In the genomic region with DNA sequence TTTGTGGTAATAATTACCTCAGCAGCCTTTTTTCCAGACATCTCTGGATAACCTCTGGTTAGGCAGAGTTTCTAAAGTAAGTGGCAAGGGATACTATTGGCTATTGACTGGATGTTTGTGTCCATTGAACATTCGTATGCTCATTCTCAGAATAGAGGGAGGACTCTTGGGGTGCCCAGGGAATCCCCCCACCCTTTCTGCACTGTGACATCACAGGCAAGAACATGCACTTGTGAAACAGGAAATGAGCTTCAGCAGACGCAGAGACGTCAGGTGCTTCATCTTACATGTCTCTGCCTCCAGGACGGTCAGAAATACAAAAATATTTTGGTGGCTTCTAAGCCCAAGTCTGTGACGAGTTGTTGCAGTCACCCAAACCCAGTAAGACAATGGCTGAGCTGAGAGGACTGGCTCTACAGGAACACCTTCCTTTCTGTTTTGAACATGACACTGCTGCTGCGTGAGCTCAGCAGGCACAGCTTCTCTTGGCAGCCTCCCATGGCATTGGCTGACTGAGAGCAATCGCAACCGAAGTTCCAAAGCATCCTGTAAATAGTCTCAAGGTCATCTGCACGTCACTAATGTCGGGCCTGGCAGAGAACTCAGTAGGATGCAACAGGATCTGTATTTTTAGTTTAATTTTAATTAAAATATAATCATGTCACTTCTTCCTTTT, we compare ENCODE assay signal across 11 mouse cellular contexts.
DNase-seq lines count a peak whose midpoint lies in the region; TF ChIP-seq lines count a peak whose summit lies in the region.
"Had no signal": no experiment of that assay in that cellular context is flagged by ENCODE, and none has a peak within 500 bp of the region (broad histone marks: within the 10 kb centered on the region; RNA-seq: fewer than 3 reads in every experiment).

No protein-coding gene starts in this region.

- H3K4me1 ChIP-seq in heart, adult 2 months (ENCODE audit: control insufficient read depth, insufficient read depth, low read length), result no peaks in the 10 kb centered on the region
- peaks cover 4% of the 10 kb centered on the region; the same call in 1 of the 2 replicates for H3K4me1 ChIP-seq in heart, embryonic 10.5 days
- H3K4me1 ChIP-seq: embryonic facial prominence, embryonic 10.5 days; limb, embryonic 13.5 days had no signal

- no peak for TF ChIP-seq POLR2A in heart, adult 2 months (IDR thresholded peaks at IDR 0.05; ENCODE audit: insufficient read depth, low read depth, low read length)

- no peaks in the 10 kb centered on the region for H3K9me3 ChIP-seq in heart, embryonic 10.5 days
- H3K9me3 ChIP-seq: embryonic facial prominence, embryonic 10.5 days; limb, embryonic 13.5 days had no signal

- 22% methylated on average over 10 of the region's 10 CpGs for WGBS in heart, adult 2 months
- 65% methylated on average over 10 of the region's 10 CpGs for WGBS in heart, embryonic 10.5 days

- no peaks in the 10 kb centered on the region for H3K27me3 ChIP-seq in heart, adult 2 months (ENCODE audit: control insufficient read depth, insufficient read depth, low read length)
- H3K27me3 ChIP-seq in heart, embryonic 10.5 days (ENCODE audit: insufficient read depth, poor library complexity, severe bottlenecking), result no peaks in the 10 kb centered on the region
- H3K27me3 ChIP-seq: limb, embryonic 13.5 days had no signal

- no peak for TF ChIP-seq CTCF in heart, adult 2 months (IDR thresholded peaks at IDR 0.05)

- DNase-seq in heart, adult 2 months, result peak; percentile 18 to 37
- no peak for DNase-seq in heart, embryonic 10.5 days (ENCODE audit: low spot score)
- DNase-seq in right cerebral cortex, postnatal 4 days, result peak; percentile 6
- DNase-seq in right cerebral cortex, adult 18-20 months, result no peak
- DNase-seq in cerebellum, postnatal 10 days, result peak; percentile 80 to 86
- peak; percentile 1 for DNase-seq in skeletal muscle tissue, adult 2 months (ENCODE audit: low read depth, low spot score)
- no peak for DNase-seq in spleen, postnatal 10 days (ENCODE audit: low spot score in 2 of 2)
- DNase-seq in Muller cell, postnatal 12 days (ENCODE audit: inconsistent ontology term), result no peak
- DNase-seq: lung, postnatal 4 days had no signal

- no peak overlapping the region for H3K27ac ChIP-seq in heart, adult 2 months
- H3K27ac ChIP-seq in heart, embryonic 10.5 days, result no peak overlapping the region
- H3K27ac ChIP-seq: embryonic facial prominence, embryonic 10.5 days; limb, embryonic 13.5 days had no signal

- no peak overlapping the region for H3K4me3 ChIP-seq in heart, adult 2 months
- H3K4me3 ChIP-seq in heart, embryonic 10.5 days, result no peak overlapping the region
- H3K4me3 ChIP-seq: embryonic facial prominence, embryonic 10.5 days; limb, embryonic 13.5 days had no signal

- H3K79me2 ChIP-seq in heart, adult 2 months (replicated peaks; ENCODE audit: control insufficient read depth, insufficient read depth, low read length), result no peaks in the 10 kb centered on the region

- H3K9ac ChIP-seq in heart, adult 2 months (ENCODE audit: low read depth, low read length), result no peak overlapping the region
- H3K9ac ChIP-seq: limb, embryonic 13.5 days had no signal

- TF ChIP-seq EP300 in heart, adult 2 months (IDR thresholded peaks at IDR 0.05; ENCODE audit: insufficient read depth, low read depth, low read length), result no peak

- H3K36me3 ChIP-seq in heart, adult 2 months (ENCODE audit: control insufficient read depth, insufficient read depth, low read length), result no peaks in the 10 kb centered on the region
- H3K36me3 ChIP-seq in heart, embryonic 10.5 days, result no peaks in the 10 kb centered on the region
- H3K36me3 ChIP-seq: embryonic facial prominence, embryonic 10.5 days; limb, embryonic 13.5 days had no signal

- intact Hi-C loops in heart, adult 2 months (cut with DNase I), result no loop called here

Comparison
In these comparisons a context has a peak if more than half of its experiments do, and no peak if none do; other contexts are left out.
1. DNase-seq: peak in heart, adult 2 months (2 of 2), right cerebral cortex, postnatal 4 days (single experiment), cerebellum, postnatal 10 days (2 of 2) and skeletal muscle tissue, adult 2 months (single experiment); none in heart, embryonic 10.5 days (single experiment), right cerebral cortex, adult 18-20 months (single experiment), spleen, postnatal 10 days (0 of 2) and Muller cell, postnatal 12 days (single experiment).